Mouse (Mus musculus) hindbrain, embryonic 16.5 days (tissue): Measurements from ENCODE around the gene Abcc3. TPM values are rescaled to one million over a fixed set of nuclear protein-coding genes. Genes with fewer than 3 reads are reported as not detected.

ENCODE experiments used
- ATAC-seq: fragments of 200-750 bp; cut with Nextera tagmentation; 2 replicates; pipeline ENCODE4 v1.8.0; 2017; ENCODE audit warnings: moderate TSS enrichment, moderate library complexity
- H3K27ac ChIP-seq: fragments of 300-500 bp; sonication (generic); 2 replicates; pipeline ENCODE4 v1.5.1; 2014; ENCODE audit warnings: low read depth, mild to moderate bottlenecking, control low read depth, low read length, moderate library complexity
- H3K27me3 ChIP-seq: fragments of 300-500 bp; sonication (generic); replicated peaks from 2 replicates; pipeline ENCODE4 v1.6.1; 2014; ENCODE audit warnings: low read length; ENCODE audit not compliant: control insufficient read depth, insufficient read depth
- H3K36me3 ChIP-seq: fragments of 300-500 bp; sonication (generic); 2 replicates; pipeline ENCODE4 v1.6.1; 2014; ENCODE audit warnings: mild to moderate bottlenecking, low read length, moderate library complexity, mixed read lengths; ENCODE audit not compliant: control insufficient read depth, insufficient read depth
- H3K4me1 ChIP-seq: fragments of 300-500 bp; sonication (generic); 2 replicates; pipeline ENCODE4 v1.6.1; 2014; ENCODE audit warnings: low read depth, low read length; ENCODE audit not compliant: control insufficient read depth, insufficient read depth
- H3K4me2 ChIP-seq: fragments of 300-500 bp; sonication (generic); 2 replicates; pipeline ENCODE4 v1.6.1; 2014; ENCODE audit warnings: mild to moderate bottlenecking, low read length, control low read depth, moderate library complexity
- H3K4me3 ChIP-seq: fragments of 300-500 bp; sonication (generic); 2 replicates; pipeline ENCODE4 v1.5.1; 2014; ENCODE audit warnings: mild to moderate bottlenecking, low read length, control low read depth, moderate library complexity
- H3K9ac ChIP-seq: fragments of 300-500 bp; sonication (generic); 2 replicates; pipeline ENCODE4 v1.6.1; 2014; ENCODE audit warnings: low read depth, mild to moderate bottlenecking, control low read depth, low read length, moderate library complexity
- H3K9me3 ChIP-seq: fragments of 300-500 bp; sonication (generic); 2 replicates; pipeline ENCODE4 v1.6.1; 2014; ENCODE audit warnings: mild to moderate bottlenecking, low read length, moderate library complexity; ENCODE audit not compliant: control insufficient read depth
- WGBS: fragments of 180-500 bp; shearing (Covaris S2); extraction: QIAGEN DNeasy Blood & Tissue Kit; methylation state at CpG from one replicate; pipeline ENCODE4 v1.1.7; 2014; 5-methylcytosine and 5-hydroxymethylcytosine counted together
- polyA plus RNA-seq: library from polyadenylated mRNA; unstranded; fragments of >200 nt; fragmentation: Nextera tagmentation; extraction: Ambion mirVana; gene quantifications from 2 replicates; pipeline ENCODE4 v1.2.1, GENCODE M21; 2015

Gene Abcc3
- polyA plus RNA-seq, 1 experiment from 2014 or later, result 0.91 TPM

- 54% methylated on average over 18 of the region's 18 CpGs for WGBS
Measured at GRCm38 (mm10) chr11:94339732-94340585, 52.8 kb downstream of the Abcc3 start.

GRCm38 (mm10) chr11:94338347-94338746 is 54.5 kb downstream of the Abcc3 start:
- Histone ChIP-seq H3K36me3 (peaks cover 21% of the 10 kb centered on the region), H3K27me3 (no peaks in the 10 kb centered on the region), H3K27ac (no peak overlapping the region), H3K9ac (no peak overlapping the region), H3K4me3 (no peak overlapping the region), H3K9me3 (no peaks in the 10 kb centered on the region), H3K4me1 (peaks cover 11% of the 10 kb centered on the region), H3K4me2 (no peak overlapping the region)
- ATAC-seq, result no peak
- WGBS, result 95% methylated on average over 2 of the region's 2 CpGs

More at GRCm38 (mm10) chr11:94339732-94340585, 52.8 kb downstream of the Abcc3 start:
- Histone ChIP-seq H3K27ac (no peak overlapping the region), H3K27me3 (no peaks in the 10 kb centered on the region), H3K9ac (no peak overlapping the region), H3K36me3 (peaks cover 15% of the 10 kb centered on the region), H3K4me2 (no peak overlapping the region), H3K4me1 (peaks cover 14% of the 10 kb centered on the region), H3K9me3 (no peaks in the 10 kb centered on the region), H3K4me3 (no peak overlapping the region)
- ATAC-seq, result peak; percentile 83

- no peak overlapping the region for H3K4me3 ChIP-seq
- ATAC-seq, result no peak
Measured at GRCm38 (mm10) chr11:94336551-94336950, 56.2 kb downstream of the Abcc3 start.

GRCm38 (mm10) chr11:94334386-94334968 is 58.3 kb downstream of the Abcc3 start:
- Histone ChIP-seq H3K36me3 (peaks cover 19% of the 10 kb centered on the region), H3K9ac (no peak overlapping the region), H3K27ac (no peak overlapping the region), H3K4me1 (peaks cover 20% of the 10 kb centered on the region), H3K4me2 (no peak overlapping the region), H3K4me3 (no peak overlapping the region), H3K27me3 (no peaks in the 10 kb centered on the region), H3K9me3 (no peaks in the 10 kb centered on the region)
- WGBS, result 71% methylated on average over 8 of the region's 8 CpGs
- no peak for ATAC-seq

More at GRCm38 (mm10) chr11:94336551-94336950, 56.2 kb downstream of the Abcc3 start:
- no peak overlapping the region for H3K9ac ChIP-seq
- no peak overlapping the region for H3K27ac ChIP-seq
- no peaks in the 10 kb centered on the region for H3K9me3 ChIP-seq
- no peaks in the 10 kb centered on the region for H3K27me3 ChIP-seq
- H3K4me2 ChIP-seq, result no peak overlapping the region
- peaks cover 21% of the 10 kb centered on the region for H3K36me3 ChIP-seq
- peaks cover 11% of the 10 kb centered on the region for H3K4me1 ChIP-seq

- peaks cover 25% of the 10 kb centered on the region for H3K4me1 ChIP-seq
- 93% methylated on average over 6 of the region's 6 CpGs for WGBS
- H3K9ac ChIP-seq, result no peak overlapping the region
- H3K36me3 ChIP-seq, result peaks cover 12% of the 10 kb centered on the region
- no peak overlapping the region for H3K4me3 ChIP-seq
- H3K9me3 ChIP-seq, result no peaks in the 10 kb centered on the region
- ATAC-seq, result no peak
- H3K27me3 ChIP-seq, result no peaks in the 10 kb centered on the region
- H3K4me2 ChIP-seq, result no peak overlapping the region
- H3K27ac ChIP-seq, result no peak overlapping the region
Measured at GRCm38 (mm10) chr11:94332726-94333125, 60.1 kb downstream of the Abcc3 start.

- WGBS, result 90% methylated on average over 3 of the region's 3 CpGs
- no peak overlapping the region for H3K27ac ChIP-seq
- H3K9ac ChIP-seq, result no peak overlapping the region
- peaks cover 6% of the 10 kb centered on the region; the same call in 1 of the 2 replicates for H3K36me3 ChIP-seq
- ATAC-seq, result no peak
- no peak overlapping the region for H3K4me3 ChIP-seq
- H3K27me3 ChIP-seq, result no peaks in the 10 kb centered on the region
- H3K4me2 ChIP-seq, result no peak overlapping the region
- peaks cover 32% of the 10 kb centered on the region for H3K4me1 ChIP-seq
- no peaks in the 10 kb centered on the region for H3K9me3 ChIP-seq
Measured at GRCm38 (mm10) chr11:94330211-94330610, 62.6 kb downstream of the Abcc3 start.

- Histone ChIP-seq H3K27ac (no peak overlapping the region; the same call in 1 of the 2 replicates), H3K4me1 (peaks cover 32% of the 10 kb centered on the region), H3K4me2 (peak overlapping the region; percentile 83), H3K36me3 (peaks cover 2% of the 10 kb centered on the region; the same call in 1 of the 2 replicates), H3K27me3 (no peaks in the 10 kb centered on the region), H3K9ac (no peak overlapping the region), H3K4me3 (no peak overlapping the region; the same call in 1 of the 2 replicates), H3K9me3 (no peaks in the 10 kb centered on the region)
- WGBS, result 40% methylated on average over 4 of the region's 4 CpGs
- no peak for ATAC-seq
Measured at GRCm38 (mm10) chr11:94329270-94329891, 63.4 kb downstream of the Abcc3 start.

- Histone ChIP-seq H3K4me3 (peak overlapping the region; percentile 86), H3K4me1 (peaks cover 32% of the 10 kb centered on the region), H3K9ac (peak overlapping the region; percentile 98), H3K27ac (peak overlapping the region; percentile 100), H3K36me3 (no peaks in the 10 kb centered on the region), H3K9me3 (no peaks in the 10 kb centered on the region), H3K4me2 (peak overlapping the region; percentile 83), H3K27me3 (no peaks in the 10 kb centered on the region)
- under 1% methylated on average over 10 of the region's 10 CpGs for WGBS
- no peak; the same call in 1 of the 2 replicates for ATAC-seq
Measured at GRCm38 (mm10) chr11:94328644-94329025, 64.2 kb downstream of the Abcc3 start.
